Mouse (Mus musculus) liver, adult 2 months (tissue): ENCODE data around the gene Abcb6.

ENCODE experiments used
- CTCF ChIP-seq: fragments of 200-500 bp; IDR thresholded peaks from 2 replicates; pipeline ENCODE4 v1.5.1; 2011; ENCODE audit warnings: low read depth, low read length, control low read depth
- POLR2A ChIP-seq: fragments of 200-500 bp; IDR thresholded peaks from 2 replicates; pipeline ENCODE4 v1.6.1; 2011; ENCODE audit warnings: low read length, control low read depth; ENCODE audit not compliant: insufficient read depth; ENCODE audit errors: extremely low read depth

DNA sequence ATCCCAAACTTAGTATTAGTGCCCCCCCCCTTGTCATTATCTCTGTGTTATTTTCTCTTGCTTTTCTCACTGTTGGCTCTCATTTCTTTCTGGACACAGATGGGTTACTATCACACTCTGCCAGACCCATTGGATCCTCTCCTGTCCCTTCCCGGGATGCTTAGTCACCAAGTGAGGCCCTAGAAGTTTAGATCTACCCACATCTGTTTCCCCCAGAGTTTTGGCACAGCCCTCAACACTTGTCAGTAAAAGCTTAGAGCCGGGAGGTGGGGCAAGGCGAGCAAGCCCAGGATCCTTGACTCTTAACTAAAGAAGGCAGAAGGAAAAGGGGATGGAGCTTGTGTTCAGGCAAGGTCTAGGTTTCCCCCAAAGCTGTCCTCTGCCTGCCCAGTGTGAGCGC lies 49.0 kb upstream of the Abcb6 start:
- TF ChIP-seq CTCF (no peak), POLR2A (no peak)
